Mouse (Mus musculus): ENCODE results near the gene Col6a4.

DNA sequence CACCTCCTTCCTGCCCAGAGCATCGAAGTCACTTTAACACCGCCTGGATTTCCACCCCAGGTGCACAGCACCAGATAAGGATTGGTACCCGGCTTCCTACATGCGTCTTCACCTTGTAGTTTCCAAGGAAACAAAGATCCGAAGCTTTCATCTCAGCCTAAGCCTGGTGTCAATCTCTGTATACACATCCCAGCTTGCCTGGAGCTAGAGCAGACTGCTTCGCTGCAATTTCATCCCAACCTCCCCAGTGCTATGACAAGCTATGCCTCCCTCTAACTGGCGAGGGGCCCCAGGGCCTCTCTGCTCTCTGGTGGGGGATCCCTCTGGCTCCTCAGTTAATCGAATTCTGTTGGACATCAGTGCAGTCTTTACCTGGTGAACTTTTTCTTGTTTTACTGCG lies 3.7 kb upstream of the Col6a4 start:
- no peak for TF ChIP-seq CTCF (IDR thresholded peaks at IDR 0.05; ENCODE audit: low read depth)
- TF ChIP-seq EP300 (optimal IDR thresholded peaks at IDR 0.05) = no peak

All from stomach, postnatal 0 days (tissue).